Comparison of ENCODE assay signal across 8 mouse cellular contexts in the genomic region with DNA sequence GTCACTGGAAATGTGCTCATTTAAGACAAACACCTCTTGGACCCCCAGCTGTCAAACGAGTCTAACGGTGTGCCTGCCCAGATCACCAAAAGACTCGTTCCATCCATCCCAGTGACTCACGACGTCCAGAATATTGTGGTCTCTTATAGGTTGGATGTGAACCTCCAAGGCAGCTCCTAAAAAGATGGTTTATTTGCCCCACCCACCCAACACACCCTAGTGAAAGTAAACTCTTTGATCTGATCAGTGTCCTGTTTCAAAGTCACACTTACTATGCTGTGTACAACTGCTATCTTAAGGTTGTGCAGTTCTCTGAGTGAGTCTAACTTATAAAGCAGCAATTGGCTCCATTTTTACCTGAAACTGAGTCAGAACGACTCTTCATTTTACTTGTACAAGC. TPM values are rescaled to one million over a fixed set of nuclear protein-coding genes. Genes with fewer than 3 reads are reported as not detected.
DNase-seq lines count a peak whose midpoint lies in the region; ATAC-seq lines count a peak whose summit lies in the region.

No protein-coding gene starts in this region.

- no peaks in the 10 kb centered on the region for H3K27me3 ChIP-seq in heart, embryonic 16.5 days (ENCODE audit: control insufficient read depth, insufficient read depth, low read length)
- no peaks in the 10 kb centered on the region for H3K27me3 ChIP-seq in hindbrain, embryonic 13.5 days
- no peaks in the 10 kb centered on the region for H3K27me3 ChIP-seq in midbrain, embryonic 13.5 days

- peaks cover 12% of the 10 kb centered on the region for H3K4me1 ChIP-seq in heart, embryonic 16.5 days (ENCODE audit: control insufficient read depth, insufficient read depth, low read length)
- peaks cover 18% of the 10 kb centered on the region for H3K4me1 ChIP-seq in hindbrain, embryonic 13.5 days (replicated peaks)
- peaks cover 15% of the 10 kb centered on the region for H3K4me1 ChIP-seq in midbrain, embryonic 13.5 days (replicated peaks)

- H3K9me3 ChIP-seq in heart, embryonic 16.5 days (replicated peaks; ENCODE audit: control insufficient read depth, low read length) = no peaks in the 10 kb centered on the region
- H3K9me3 ChIP-seq in hindbrain, embryonic 13.5 days = no peaks in the 10 kb centered on the region
- H3K9me3 ChIP-seq in midbrain, embryonic 13.5 days = no peaks in the 10 kb centered on the region

- H3K27ac ChIP-seq in heart, embryonic 16.5 days (ENCODE audit: low read length) = peak overlapping the region; percentile 84
- H3K27ac ChIP-seq in hindbrain, embryonic 13.5 days = peak overlapping the region; percentile 91
- H3K27ac ChIP-seq in midbrain, embryonic 13.5 days = peak overlapping the region; percentile 86

- H3K9ac ChIP-seq in heart, embryonic 16.5 days (ENCODE audit: low read length) = peak overlapping the region; percentile 88
- H3K9ac ChIP-seq in hindbrain, embryonic 13.5 days = peak overlapping the region; percentile 81
- peak overlapping the region; percentile 71 for H3K9ac ChIP-seq in midbrain, embryonic 13.5 days (replicated peaks)

- ATAC-seq in heart, embryonic 16.5 days (replicated peaks; ENCODE audit: extremely low read depth, insufficient read depth, low FRiP score) = no peak
- ATAC-seq in hindbrain, embryonic 13.5 days (ENCODE audit: low FRiP score) = no peak
- no peak for ATAC-seq in midbrain, embryonic 13.5 days

- H3K36me3 ChIP-seq in heart, embryonic 16.5 days (ENCODE audit: control insufficient read depth, insufficient read depth) = peaks cover 19% of the 10 kb centered on the region
- peaks cover 24% of the 10 kb centered on the region for H3K36me3 ChIP-seq in hindbrain, embryonic 13.5 days
- peaks cover 23% of the 10 kb centered on the region for H3K36me3 ChIP-seq in midbrain, embryonic 13.5 days

- 16% methylated on average over 6 of the region's 6 CpGs for WGBS in heart, embryonic 16.5 days
- WGBS in hindbrain, embryonic 13.5 days = 19% methylated on average over 6 of the region's 6 CpGs
- 24% methylated on average over 6 of the region's 6 CpGs for WGBS in midbrain, embryonic 13.5 days

- peak overlapping the region; percentile 87 for H3K4me2 ChIP-seq in heart, embryonic 16.5 days (ENCODE audit: low read depth, low read length)
- H3K4me2 ChIP-seq in hindbrain, embryonic 13.5 days = peak overlapping the region; percentile 79
- peak overlapping the region; percentile 86 for H3K4me2 ChIP-seq in midbrain, embryonic 13.5 days (replicated peaks)

- no peak for DNase-seq in heart, postnatal 4 days
- peak; percentile 32 for DNase-seq in R1 (ENCODE audit: low read depth, low spot score)
- no peak for DNase-seq in left cerebral cortex, adult 11 months (ENCODE audit: low spot score)
- no peak for DNase-seq in frontal cortex, postnatal 25 days (ENCODE audit: low spot score in 2 of 2)
- DNase-seq in cerebellum, adult 11 months = no peak

- peak overlapping the region; percentile 92 for H3K4me3 ChIP-seq in heart, embryonic 16.5 days (ENCODE audit: low read length)
- H3K4me3 ChIP-seq in hindbrain, embryonic 13.5 days = peak overlapping the region; percentile 82
- H3K4me3 ChIP-seq in midbrain, embryonic 13.5 days (replicated peaks) = peak overlapping the region; percentile 83

RNA-seq across cellular contexts. Expression of gene Wdr4, which starts 7.2 kb away (rescaled TPM):
- 20.2 and 21.8 TPM in 2 replicates for polyA plus RNA-seq in heart, embryonic 16.5 days (2015; fragmentation: Nextera tagmentation; extraction: Ambion mirVana)
- total RNA-seq in heart, postnatal 4 days (2021) = 10 to 100 TPM; 15.9 to 16.4 TPM
- polyA plus RNA-seq in hindbrain, embryonic 13.5 days (2015; fragmentation: Nextera tagmentation; extraction: Ambion mirVana) = 33.2 and 38.5 TPM in 2 replicates
- 39.6 and 43.1 TPM in 2 replicates for polyA plus RNA-seq in midbrain, embryonic 13.5 days (2015; fragmentation: Nextera tagmentation; extraction: Ambion mirVana)

RNA-seq across cellular contexts. Expression of gene Ndufv3, which starts 7.3 kb away (rescaled TPM):
- polyA plus RNA-seq in heart, embryonic 16.5 days (2015; fragmentation: Nextera tagmentation; extraction: Ambion mirVana) = 625 and 628 TPM in 2 replicates
- total RNA-seq in heart, postnatal 4 days (2021) = 100 to 1,000 TPM; 873 to 920 TPM
- polyA plus RNA-seq in hindbrain, embryonic 13.5 days (2015; fragmentation: Nextera tagmentation; extraction: Ambion mirVana) = 399 and 414 TPM in 2 replicates
- polyA plus RNA-seq in midbrain, embryonic 13.5 days (2015; fragmentation: Nextera tagmentation; extraction: Ambion mirVana) = 364 and 385 TPM in 2 replicates

RNA-seq across cellular contexts. Expression of gene Pknox1, which starts 51.9 kb away (rescaled TPM):
- polyA plus RNA-seq in heart, embryonic 16.5 days (2015; fragmentation: Nextera tagmentation; extraction: Ambion mirVana) = 17.9 and 20.6 TPM in 2 replicates
- 10 to 100 TPM; 17.0 to 17.9 TPM for total RNA-seq in heart, postnatal 4 days (2021)
- polyA plus RNA-seq in hindbrain, embryonic 13.5 days (2015; fragmentation: Nextera tagmentation; extraction: Ambion mirVana) = 42.5 and 48.2 TPM in 2 replicates
- 23.8 and 24.6 TPM in 2 replicates for polyA plus RNA-seq in midbrain, embryonic 13.5 days (2015; fragmentation: Nextera tagmentation; extraction: Ambion mirVana)
